Mouse (Mus musculus) liver, embryonic 14.5 days (tissue): ENCODE measurements at regions not wholly inside any gene's neighbourhood (a gene's known extent, or its start where the extent isn't known, plus 50 kb on each side); places are given as distances from the start of the nearest gene placed in this dataset.

ENCODE experiments used
- ATAC-seq: fragments of 200-750 bp; cut with Nextera tagmentation; 2 replicates; pipeline ENCODE4 v1.8.0; 2017; ENCODE audit warnings: moderate number of reproducible peaks, mild to moderate bottlenecking, moderate library complexity; ENCODE audit not compliant: insufficient read depth
- DNase-seq, 3 experiments: peaks; one replicate each; pipeline ENCODE4 v3.0.0-alpha.2; 2012 to 2013; ENCODE audit warnings: low read depth in 3 of 3, low spot score in 3 of 3
- H3K27ac ChIP-seq: fragments of 300-500 bp; sonication (generic); 2 replicates; pipeline ENCODE4 v1.5.1; 2014; ENCODE audit warnings: moderate library complexity, mild to moderate bottlenecking, control low read depth, inconsistent platforms
- H3K27me3 ChIP-seq: fragments of 300-500 bp; sonication (generic); 2 replicates; pipeline ENCODE4 v1.6.1; 2014; ENCODE audit warnings: mild to moderate bottlenecking, low read length, moderate library complexity; ENCODE audit not compliant: control insufficient read depth, insufficient read depth
- H3K36me3 ChIP-seq: fragments of 300-500 bp; sonication (generic); replicated peaks from 2 replicates; pipeline ENCODE4 v1.6.1; 2014; ENCODE audit warnings: low read depth; ENCODE audit not compliant: control insufficient read depth, insufficient read depth
- H3K4me1 ChIP-seq, 2 experiments: fragments of 200-500 bp in 1 of 2; fragments of 300-500 bp in 1 of 2; sonication (generic) in 1 of 2; replicated peaks; 2 replicates each; pipeline ENCODE4 v1.6.1; 2012 to 2014; ENCODE audit warnings: antibody characterized with exemption in 1 of 2, inconsistent platforms in 1 of 2, low read length in 1 of 2; ENCODE audit not compliant: control insufficient read depth in 2 of 2, insufficient read depth in 2 of 2
- H3K4me2 ChIP-seq: fragments of 300-500 bp; sonication (generic); 2 replicates; pipeline ENCODE4 v1.6.1; 2014; ENCODE audit warnings: low read depth, mild to moderate bottlenecking, control low read depth, moderate library complexity
- H3K4me3 ChIP-seq, 2 experiments: fragments of 200-500 bp in 1 of 2; fragments of 300-500 bp in 1 of 2; sonication (generic) in 1 of 2; 2 replicates each; pipeline ENCODE4 v1.5.1; 2012 to 2014; ENCODE audit warnings: low read depth in 2 of 2, low read length in 2 of 2, mild to moderate bottlenecking in 2 of 2, control low read depth in 1 of 2, inconsistent platforms in 1 of 2, moderate library complexity in 1 of 2; ENCODE audit not compliant: insufficient read depth in 1 of 2
- H3K9ac ChIP-seq: fragments of 300-500 bp; sonication (generic); replicated peaks from 2 replicates; pipeline ENCODE4 v1.6.1; 2014; ENCODE audit warnings: mild to moderate bottlenecking, control low read depth, moderate library complexity
- H3K9me3 ChIP-seq: fragments of 300-500 bp; sonication (generic); 2 replicates; pipeline ENCODE4 v1.6.1; 2016; ENCODE audit warnings: low read length, mixed read lengths; ENCODE audit not compliant: control insufficient read depth
- CTCF ChIP-seq: IDR thresholded peaks from 2 replicates; pipeline ENCODE4 v1.5.1; 2016; ENCODE audit warnings: antibody characterized with exemption, low read depth, control low read depth
- EP300 ChIP-seq: IDR thresholded peaks from 2 replicates; pipeline ENCODE4 v1.6.1; 2016; ENCODE audit warnings: antibody characterized with exemption, low read depth
- WGBS: fragments of 180-500 bp; shearing (Covaris S2); extraction: QIAGEN DNeasy Blood & Tissue Kit; methylation state at CpG from one replicate; pipeline ENCODE4 v1.1.7; 2014; ENCODE audit not compliant: insufficient replicate concordance; 5-methylcytosine and 5-hydroxymethylcytosine counted together

- H3K9me3 ChIP-seq, result no peaks in the 10 kb centered on the region
- H3K4me1 ChIP-seq, result no peaks in the 10 kb centered on the region
- H3K27ac ChIP-seq, result no peak overlapping the region
- no peak overlapping the region for H3K9ac ChIP-seq
- ATAC-seq (no peak), DNase-seq (no peak)
- no peak overlapping the region for H3K4me3 ChIP-seq
- TF ChIP-seq CTCF (no peak), EP300 (no peak)
- 15% methylated on average over 3 of the region's 3 CpGs for WGBS
- H3K36me3 ChIP-seq, result no peaks in the 10 kb centered on the region
- H3K4me2 ChIP-seq, result no peak overlapping the region
- H3K27me3 ChIP-seq, result no peaks in the 10 kb centered on the region; the same call in 1 of the 2 replicates
Observed at GRCm38 (mm10) chrX:105003260-105003659, 76.3 kb upstream of the Pbdc1 start.

GRCm38 (mm10) chrX:105006445-105006844 lies 73.1 kb upstream of the Pbdc1 start:
- H3K9ac ChIP-seq, result no peak overlapping the region
- H3K27me3 ChIP-seq, result no peaks in the 10 kb centered on the region; the same call in 1 of the 2 replicates
- H3K4me2 ChIP-seq, result no peak overlapping the region
- H3K9me3 ChIP-seq, result no peaks in the 10 kb centered on the region
- no peak for DNase-seq
- no peaks in the 10 kb centered on the region for H3K4me1 ChIP-seq
- H3K36me3 ChIP-seq, result no peaks in the 10 kb centered on the region
- TF ChIP-seq EP300 (no peak), CTCF (peak; percentile 30; the same call in 1 of the 2 replicates)
- H3K4me3 ChIP-seq, result no peak overlapping the region
- WGBS, result 16% methylated on average over 2 of the region's 2 CpGs
- no peak for ATAC-seq
- no peak overlapping the region for H3K27ac ChIP-seq
